Mouse (Mus musculus) olfactory bulb, adult 2 months (tissue): ENCODE results near the gene Eef1g.

ENCODE experiments used
- CTCF ChIP-seq: fragments of 200-500 bp; IDR thresholded peaks from 2 replicates; pipeline ENCODE4 v1.5.1; 2012; ENCODE audit warnings: low read depth, mild to moderate bottlenecking, low read length, moderate library complexity; ENCODE audit not compliant: insufficient read depth
- POLR2A ChIP-seq: fragments of 200-500 bp; IDR thresholded peaks from 2 replicates; pipeline ENCODE4 v1.6.1; 2012; ENCODE audit warnings: mild to moderate bottlenecking, low read depth, low read length, moderate library complexity; ENCODE audit not compliant: insufficient read depth

- TF ChIP-seq CTCF (no peak), POLR2A (no peak)
These were observed 16.7 kb upstream of the Eef1g start for GRCm38 (mm10) chr19:8950190-8950589.
